Mouse (Mus musculus): ENCODE data around the gene Rasa3. TPM values are rescaled to one million over a fixed set of nuclear protein-coding genes. Genes with fewer than 3 reads are reported as not detected.

The Rasa3 gene
- polyA plus RNA-seq, 1 experiment from 2014 or later: 11.4 TPM

DNA sequence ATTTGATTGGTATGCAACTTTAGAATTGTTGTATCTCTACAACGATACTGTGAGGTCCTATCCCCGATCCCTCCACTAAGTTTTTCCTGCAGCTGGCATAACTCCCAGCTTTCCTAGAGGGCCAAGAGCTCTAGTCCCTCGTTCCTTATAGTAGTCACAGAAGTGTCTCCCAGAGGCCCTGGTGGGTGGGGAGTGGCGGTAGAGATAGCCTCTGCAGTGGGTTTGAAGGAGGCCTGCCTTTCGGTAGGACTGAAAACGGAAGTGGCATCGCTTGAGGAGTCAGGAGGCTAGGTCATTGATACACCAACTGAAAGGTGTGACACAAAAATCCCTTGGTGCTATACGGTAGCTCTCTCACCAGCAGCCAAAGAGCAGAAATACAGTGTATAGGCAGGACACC is 779 bp upstream of the Rasa3 start:
- 0 out of 2 replicates have a peak, but pooled peaks cover 3% of the 10 kb centered on the region for H3K27me3 ChIP-seq (ENCODE audit: insufficient read depth, low read length)
- no peak for DNase-seq
- peak overlapping the region; percentile 99 for H3K4me2 ChIP-seq (ENCODE audit: low read depth, low read length)
- peaks cover 32% of the 10 kb centered on the region for H3K4me1 ChIP-seq (ENCODE audit: insufficient read depth)
- H3K9ac ChIP-seq (replicated peaks): peak overlapping the region; percentile 49
- H3K36me3 ChIP-seq (replicated peaks; ENCODE audit: insufficient read depth, low read length): no peaks in the 10 kb centered on the region
- ATAC-seq: no peak
- H3K27ac ChIP-seq (ENCODE audit: low read depth): peak overlapping the region; percentile 6; the same call in 1 of the 2 replicates
- TF ChIP-seq EP300 (IDR thresholded peaks at IDR 0.05; ENCODE audit: low read depth): no peak
- TF ChIP-seq CTCF (IDR thresholded peaks at IDR 0.05; ENCODE audit: low read depth): no peak
- WGBS (ENCODE audit: insufficient replicate concordance): 26% methylated on average over 8 of the region's 8 CpGs
- peak overlapping the region; percentile 79 for H3K4me3 ChIP-seq (ENCODE audit: low read depth, low read length)
- no peaks in the 10 kb centered on the region for H3K9me3 ChIP-seq (ENCODE audit: low read length)

DNA sequence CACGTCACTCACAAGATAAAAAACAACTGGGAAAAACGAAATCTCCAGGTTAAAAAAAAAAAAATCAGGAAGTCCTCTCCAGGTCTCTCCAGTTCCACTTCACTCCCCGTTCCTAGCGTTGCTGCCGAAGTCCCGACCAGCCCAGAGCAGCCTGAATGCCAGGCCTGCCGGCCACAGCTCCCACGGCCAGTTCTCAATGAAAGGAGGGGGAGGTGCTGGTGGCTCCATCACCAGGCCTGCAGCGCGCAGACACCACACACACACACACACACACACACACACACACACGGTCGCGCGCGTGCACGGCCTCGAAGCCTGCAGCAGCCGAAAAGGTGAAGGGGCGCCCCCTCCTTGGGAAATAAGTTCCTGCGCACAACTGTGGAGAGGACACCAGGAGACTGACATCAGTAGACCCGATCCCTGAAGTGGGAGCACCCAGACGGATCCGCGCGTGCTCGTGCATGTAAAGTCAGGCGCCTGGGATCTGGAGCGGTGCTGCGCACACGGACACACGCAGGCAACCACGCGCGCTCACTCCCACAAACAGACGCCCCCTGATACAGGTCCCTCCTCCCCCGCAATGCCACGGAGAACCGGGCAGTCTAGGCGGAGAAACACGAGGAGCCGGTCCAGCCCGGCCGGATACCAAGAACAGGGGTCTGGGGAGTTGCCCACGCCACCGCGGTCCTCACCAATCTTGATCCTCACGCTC is 546 bp downstream of the Rasa3 start:
- peak overlapping the region; percentile 87 for H3K27ac ChIP-seq (ENCODE audit: low read depth)
- under 1% methylated on average over 46 of the region's 47 CpGs for WGBS (ENCODE audit: insufficient replicate concordance)
- no peaks in the 10 kb centered on the region for H3K9me3 ChIP-seq (ENCODE audit: low read length)
- DNase-seq (peak; percentile 69), ATAC-seq (peak; percentile 52)
- H3K9ac ChIP-seq (replicated peaks): peak overlapping the region; percentile 80
- H3K4me2 ChIP-seq (ENCODE audit: low read depth, low read length): peak overlapping the region; percentile 99
- peak; percentile 37 for TF ChIP-seq CTCF (IDR thresholded peaks at IDR 0.05; ENCODE audit: low read depth)
- no peak for TF ChIP-seq EP300 (IDR thresholded peaks at IDR 0.05; ENCODE audit: low read depth)
- H3K4me3 ChIP-seq (ENCODE audit: low read depth, low read length): peak overlapping the region; percentile 79
- H3K27me3 ChIP-seq (ENCODE audit: insufficient read depth, low read length): 0 out of 2 replicates have a peak, but pooled peaks cover 3% of the 10 kb centered on the region
- peaks cover 38% of the 10 kb centered on the region for H3K4me1 ChIP-seq (ENCODE audit: insufficient read depth)
- no peaks in the 10 kb centered on the region for H3K36me3 ChIP-seq (replicated peaks; ENCODE audit: insufficient read depth, low read length)

DNA sequence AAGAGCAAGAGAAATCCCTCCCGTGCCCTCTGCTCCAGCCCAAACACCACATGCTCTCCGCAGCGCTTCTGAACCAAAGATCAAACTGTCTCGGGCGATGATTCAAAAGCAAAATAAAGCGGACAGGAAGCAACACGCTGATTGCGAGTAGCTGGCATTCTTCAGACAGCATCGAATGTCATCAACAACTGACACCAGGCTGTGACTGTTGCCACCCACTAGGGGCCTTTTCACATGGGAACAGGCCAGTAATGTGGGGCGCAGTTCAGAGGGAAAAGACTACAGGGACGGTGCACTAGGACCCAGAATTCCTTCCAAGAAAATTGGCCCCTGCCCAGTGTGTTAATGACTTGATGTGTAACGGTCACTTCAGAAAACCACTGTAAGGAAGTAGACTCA is 1.1 kb downstream of the Rasa3 start:
- Histone ChIP-seq H3K4me1 (ENCODE audit: insufficient read depth) (peaks cover 44% of the 10 kb centered on the region), H3K27me3 (ENCODE audit: insufficient read depth, low read length) (0 out of 2 replicates have a peak, but pooled peaks cover 3% of the 10 kb centered on the region), H3K4me2 (ENCODE audit: low read depth, low read length) (peak overlapping the region; percentile 99), H3K36me3 (replicated peaks; ENCODE audit: insufficient read depth, low read length) (no peaks in the 10 kb centered on the region; the same call in 1 of the 2 replicates), H3K9me3 (ENCODE audit: low read length) (no peaks in the 10 kb centered on the region), H3K4me3 (ENCODE audit: low read depth, low read length) (peak overlapping the region; percentile 79), H3K9ac (replicated peaks) (peak overlapping the region; percentile 80), H3K27ac (ENCODE audit: low read depth) (peak overlapping the region; percentile 87)
- TF ChIP-seq EP300 (IDR thresholded peaks at IDR 0.05; ENCODE audit: low read depth) (no peak; the same call in 1 of the 2 replicates), CTCF (IDR thresholded peaks at IDR 0.05; ENCODE audit: low read depth) (peak; percentile 43)
- peak; percentile 58 for DNase-seq
- peak; percentile 16 for ATAC-seq
- WGBS (ENCODE audit: insufficient replicate concordance): under 1% methylated on average over 12 of the region's 12 CpGs

DNA sequence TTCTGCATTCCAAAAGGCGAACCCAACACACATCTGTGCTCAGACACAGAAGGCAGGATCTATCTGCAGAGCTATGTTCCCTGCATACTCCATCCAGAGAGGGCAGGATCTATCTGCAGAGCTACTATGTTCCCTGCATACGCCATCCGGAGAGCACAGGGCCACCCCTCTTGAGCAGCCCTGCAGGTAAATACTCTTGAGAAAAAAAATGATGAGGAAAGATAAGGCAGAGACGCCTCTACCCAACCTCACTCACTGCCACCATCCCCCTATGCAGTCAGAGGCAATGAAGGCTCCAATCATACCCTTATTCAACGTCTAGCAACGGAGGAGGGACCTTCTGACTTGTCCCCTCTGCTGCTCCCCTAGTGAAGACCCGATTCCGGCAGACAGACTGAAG is 1.9 kb downstream of the Rasa3 start:
- H3K27ac ChIP-seq (ENCODE audit: low read depth): peak overlapping the region; percentile 87
- 0 out of 2 replicates have a peak, but pooled peaks cover 3% of the 10 kb centered on the region for H3K27me3 ChIP-seq (ENCODE audit: insufficient read depth, low read length)
- no peak for DNase-seq
- H3K9ac ChIP-seq (replicated peaks): peak overlapping the region; percentile 80
- H3K9me3 ChIP-seq (ENCODE audit: low read length): no peaks in the 10 kb centered on the region
- H3K4me1 ChIP-seq (ENCODE audit: insufficient read depth): peaks cover 50% of the 10 kb centered on the region
- ATAC-seq: no peak
- peak overlapping the region; percentile 99 for H3K4me2 ChIP-seq (ENCODE audit: low read depth, low read length)
- WGBS (ENCODE audit: insufficient replicate concordance): 28% methylated on average over 8 of the region's 8 CpGs
- TF ChIP-seq CTCF (IDR thresholded peaks at IDR 0.05; ENCODE audit: low read depth) (no peak), EP300 (IDR thresholded peaks at IDR 0.05; ENCODE audit: low read depth) (no peak)
- H3K36me3 ChIP-seq (replicated peaks; ENCODE audit: insufficient read depth, low read length): no peaks in the 10 kb centered on the region; the same call in 1 of the 2 replicates
- peak overlapping the region; percentile 79 for H3K4me3 ChIP-seq (ENCODE audit: low read depth, low read length)

DNA sequence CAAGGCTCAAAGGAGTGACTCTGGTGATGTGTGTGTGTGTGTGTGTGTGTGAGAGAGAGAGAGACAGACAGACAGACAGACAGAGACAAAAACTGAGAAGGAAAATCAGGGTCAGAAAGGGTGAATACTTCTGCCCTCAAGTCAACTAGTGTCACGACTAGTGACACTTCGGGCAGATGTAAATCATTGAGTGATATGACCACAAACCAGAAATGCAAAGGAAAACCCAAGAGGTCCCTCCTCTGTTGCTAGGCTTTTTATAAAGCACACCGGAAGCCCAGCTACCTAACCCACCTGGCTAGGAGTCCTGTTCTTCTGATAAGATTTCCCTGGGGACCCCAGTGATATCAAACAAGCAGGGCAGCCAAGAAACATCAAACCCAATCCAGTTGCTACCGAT is 2.3 kb downstream of the Rasa3 start:
- Histone ChIP-seq H3K4me2 (ENCODE audit: low read depth, low read length) (peak overlapping the region; percentile 99), H3K27me3 (ENCODE audit: insufficient read depth, low read length) (0 out of 2 replicates have a peak, but pooled peaks cover 3% of the 10 kb centered on the region), H3K9ac (replicated peaks) (peak overlapping the region; percentile 80), H3K4me1 (ENCODE audit: insufficient read depth) (peaks cover 51% of the 10 kb centered on the region), H3K9me3 (ENCODE audit: low read length) (no peaks in the 10 kb centered on the region), H3K27ac (ENCODE audit: low read depth) (peak overlapping the region; percentile 87), H3K4me3 (ENCODE audit: low read depth, low read length) (peak overlapping the region; percentile 79), H3K36me3 (replicated peaks; ENCODE audit: insufficient read depth, low read length) (no peaks in the 10 kb centered on the region; the same call in 1 of the 2 replicates)
- TF ChIP-seq EP300 (IDR thresholded peaks at IDR 0.05; ENCODE audit: low read depth) (no peak), CTCF (IDR thresholded peaks at IDR 0.05; ENCODE audit: low read depth) (no peak)
- ATAC-seq (no peak), DNase-seq (no peak)
- WGBS (ENCODE audit: insufficient replicate concordance): 34% methylated on average over 4 of the region's 4 CpGs

DNA sequence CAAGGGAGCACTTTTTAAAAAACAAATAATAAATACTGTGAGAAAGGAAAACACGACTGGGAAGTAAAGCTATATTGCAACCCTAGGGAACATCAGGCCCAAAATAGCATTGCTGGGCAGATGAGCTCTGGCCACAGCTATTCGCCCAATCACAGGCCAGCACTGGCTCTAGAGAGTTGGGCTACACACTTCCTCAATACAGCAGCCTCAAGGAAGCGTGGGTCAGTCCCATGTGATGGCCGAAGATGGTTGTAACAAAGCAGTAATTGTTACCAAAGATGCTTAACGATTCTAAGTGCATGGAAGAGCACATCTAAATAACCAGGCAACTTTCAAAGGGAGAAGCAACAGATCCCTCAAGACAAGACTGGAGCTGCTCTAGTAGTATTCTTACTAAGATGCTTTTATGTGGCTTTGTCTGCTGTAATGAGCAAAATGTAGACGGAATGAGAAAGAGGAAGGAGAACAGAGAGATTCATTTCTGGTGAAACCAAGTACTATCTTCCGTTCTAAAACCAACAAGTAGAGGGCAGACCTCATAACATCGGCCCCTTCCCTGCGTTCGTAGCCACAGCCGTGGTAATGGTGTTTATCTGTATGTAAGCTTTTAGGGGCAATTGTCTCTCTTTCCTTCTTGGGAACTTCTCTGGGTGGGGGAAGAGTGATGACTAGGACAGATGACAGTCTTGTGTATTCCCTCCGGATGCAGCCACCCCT is 3.0 kb downstream of the Rasa3 start:
- Histone ChIP-seq H3K27me3 (ENCODE audit: insufficient read depth, low read length) (0 out of 2 replicates have a peak, but pooled peaks cover 3% of the 10 kb centered on the region), H3K4me3 (ENCODE audit: low read depth, low read length) (peak overlapping the region; percentile 79), H3K4me1 (ENCODE audit: insufficient read depth) (peaks cover 52% of the 10 kb centered on the region), H3K4me2 (ENCODE audit: low read depth, low read length) (peak overlapping the region; percentile 99), H3K27ac (ENCODE audit: low read depth) (peak overlapping the region; percentile 87), H3K9me3 (ENCODE audit: low read length) (no peaks in the 10 kb centered on the region), H3K36me3 (replicated peaks; ENCODE audit: insufficient read depth, low read length) (no peaks in the 10 kb centered on the region; the same call in 1 of the 2 replicates), H3K9ac (replicated peaks) (peak overlapping the region; percentile 12; the same call in 1 of the 2 replicates)
- 28% methylated on average over 12 of the region's 12 CpGs for WGBS (ENCODE audit: insufficient replicate concordance)
- ATAC-seq: no peak
- no peak for DNase-seq
- TF ChIP-seq CTCF (IDR thresholded peaks at IDR 0.05; ENCODE audit: low read depth): peak; percentile 43; the same call in 1 of the 2 replicates
- 0 out of 2 replicates have a peak, but pooled peaks have one; percentile 12 for TF ChIP-seq EP300 (IDR thresholded peaks at IDR 0.05; ENCODE audit: low read depth)
